Mouse (Mus musculus) liver, postnatal 0 days (tissue): ENCODE results near the gene Pwwp2a. TPM values are rescaled to one million over a fixed set of nuclear protein-coding genes. Genes with fewer than 3 reads are reported as not detected.

Experiments
- ATAC-seq: fragments of 200-750 bp; cut with Nextera tagmentation; 2 replicates; pipeline ENCODE4 v1.8.0; 2017; ENCODE audit warnings: mild to moderate bottlenecking, moderate library complexity
- DNase-seq: peaks from one replicate; pipeline ENCODE4 v3.0.0-alpha.2; 2016
- H3K27ac ChIP-seq: fragments of 300-500 bp; sonication (generic); 2 replicates; pipeline ENCODE4 v1.5.1; 2014; ENCODE audit warnings: antibody characterized with exemption, moderate library complexity, mild to moderate bottlenecking, low read depth
- H3K27me3 ChIP-seq: fragments of 300-500 bp; sonication (generic); 2 replicates; pipeline ENCODE4 v1.6.1; 2014; ENCODE audit warnings: low read length, control low read depth, mixed read lengths; ENCODE audit not compliant: insufficient read depth
- H3K36me3 ChIP-seq: fragments of 300-500 bp; sonication (generic); replicated peaks from 2 replicates; pipeline ENCODE4 v1.6.1; 2014; ENCODE audit warnings: mild to moderate bottlenecking, control low read depth, low read length, moderate library complexity, mixed read lengths; ENCODE audit not compliant: insufficient read depth
- H3K4me1 ChIP-seq: fragments of 300-500 bp; sonication (generic); 2 replicates; pipeline ENCODE4 v1.6.1; 2014; ENCODE audit warnings: antibody characterized with exemption, mild to moderate bottlenecking, control low read depth; ENCODE audit not compliant: insufficient read depth
- H3K4me2 ChIP-seq: fragments of 300-500 bp; sonication (generic); 2 replicates; pipeline ENCODE4 v1.6.1; 2014; ENCODE audit warnings: low read depth, mild to moderate bottlenecking, low read length, moderate library complexity, mixed read lengths
- H3K4me3 ChIP-seq: fragments of 300-500 bp; sonication (generic); 2 replicates; pipeline ENCODE4 v1.5.1; 2014; ENCODE audit warnings: low read depth, low read length
- H3K9ac ChIP-seq: fragments of 300-500 bp; sonication (generic); replicated peaks from 2 replicates; pipeline ENCODE4 v1.6.1; 2014; ENCODE audit warnings: mild to moderate bottlenecking, moderate library complexity
- H3K9me3 ChIP-seq: fragments of 300-500 bp; sonication (generic); 2 replicates; pipeline ENCODE4 v1.6.1; 2016; ENCODE audit warnings: mild to moderate bottlenecking, control low read depth, low read length, mixed read lengths
- CTCF ChIP-seq: sonication (generic); IDR thresholded peaks from 2 replicates; pipeline ENCODE4 v1.5.1; 2016; ENCODE audit warnings: antibody characterized with exemption, low read depth
- EP300 ChIP-seq: IDR thresholded peaks from 2 replicates; pipeline ENCODE4 v1.6.1; 2016; ENCODE audit warnings: antibody characterized with exemption, low read depth, mild to moderate bottlenecking
- WGBS: fragments of 180-500 bp; shearing (Covaris S2); extraction: QIAGEN DNeasy Blood & Tissue Kit; methylation state at CpG from one replicate; pipeline ENCODE4 v1.1.7; 2014; ENCODE audit not compliant: insufficient replicate concordance; 5-methylcytosine and 5-hydroxymethylcytosine counted together
- polyA plus RNA-seq: library from polyadenylated mRNA; unstranded; fragments of >200 nt; fragmentation: Nextera tagmentation; extraction: Ambion mirVana; gene quantifications from 2 replicates; pipeline ENCODE4 v1.2.1, GENCODE M21; 2015

The Pwwp2a gene
- polyA plus RNA-seq, 1 experiment from 2014 or later: 6.9 TPM

DNA sequence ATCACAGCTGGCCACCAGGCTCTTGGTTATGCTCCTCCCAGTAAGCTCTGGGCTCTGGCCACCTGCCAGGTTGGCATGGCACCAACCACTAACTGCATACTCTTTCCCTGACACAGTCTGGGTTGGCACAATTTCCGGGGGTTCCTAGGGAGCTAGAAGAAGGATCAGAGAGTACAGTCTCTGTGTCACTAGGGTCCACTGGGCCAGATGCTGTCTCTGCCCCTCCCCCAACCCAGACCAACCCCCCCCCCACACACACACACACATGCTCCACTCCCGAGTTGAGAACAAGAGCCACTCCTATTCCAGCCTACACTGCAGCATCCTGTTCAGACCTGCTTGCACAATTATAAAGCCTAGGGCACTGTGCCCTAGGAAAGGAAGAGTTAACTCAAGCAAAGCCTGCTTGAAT, 38.6 kb upstream of the Pwwp2a start:
- H3K4me1 ChIP-seq: peaks cover 5% of the 10 kb centered on the region; the same call in 1 of the 2 replicates
- no peaks in the 10 kb centered on the region for H3K27me3 ChIP-seq
- no peak overlapping the region for H3K27ac ChIP-seq
- DNase-seq: peak; percentile 65
- TF ChIP-seq CTCF: no peak
- no peak for TF ChIP-seq EP300
- H3K4me3 ChIP-seq: no peak overlapping the region
- peak; percentile 49; the same call in 1 of the 2 replicates for ATAC-seq
- no peaks in the 10 kb centered on the region for H3K9me3 ChIP-seq
- H3K9ac ChIP-seq: no peak overlapping the region
- no peaks in the 10 kb centered on the region for H3K36me3 ChIP-seq
- WGBS: 41% methylated on average over 2 of the region's 2 CpGs
- H3K4me2 ChIP-seq: no peak overlapping the region

- no peak overlapping the region for H3K9ac ChIP-seq
- H3K27me3 ChIP-seq: no peaks in the 10 kb centered on the region
- no peaks in the 10 kb centered on the region for H3K36me3 ChIP-seq
- TF ChIP-seq CTCF (peak; percentile 47), EP300 (no peak)
- DNase-seq (no peak), ATAC-seq (no peak)
- H3K4me2 ChIP-seq: no peak overlapping the region
- H3K4me3 ChIP-seq: no peak overlapping the region
- H3K9me3 ChIP-seq: no peaks in the 10 kb centered on the region
- 83% methylated on average over 3 of the region's 3 CpGs for WGBS
- H3K4me1 ChIP-seq: peaks cover 5% of the 10 kb centered on the region; the same call in 1 of the 2 replicates
- no peak overlapping the region for H3K27ac ChIP-seq
Observed at GRCm38 (mm10) chr11:43645286-43645685, 36.5 kb upstream of the Pwwp2a start.

GRCm38 (mm10) chr11:43653051-43653475, 28.7 kb upstream of the Pwwp2a start:
- Histone ChIP-seq H3K36me3 (no peaks in the 10 kb centered on the region), H3K27ac (peak overlapping the region; percentile 71), H3K4me3 (no peak overlapping the region), H3K9ac (no peak overlapping the region), H3K4me1 (no peaks in the 10 kb centered on the region), H3K27me3 (no peaks in the 10 kb centered on the region), H3K9me3 (no peaks in the 10 kb centered on the region), H3K4me2 (peak overlapping the region; percentile 42)
- ATAC-seq (peak; percentile 85), DNase-seq (peak; percentile 61)
- no peak for TF ChIP-seq EP300
- no peak for TF ChIP-seq CTCF
- 39% methylated on average over 14 of the region's 14 CpGs for WGBS

GRCm38 (mm10) chr11:43656464-43656863, 25.3 kb upstream of the Pwwp2a start:
- Histone ChIP-seq H3K4me1 (no peaks in the 10 kb centered on the region), H3K4me2 (0 out of 2 replicates have a peak overlapping the region, but pooled peaks have one; percentile 13), H3K27me3 (no peaks in the 10 kb centered on the region), H3K9ac (no peak overlapping the region), H3K27ac (no peak overlapping the region), H3K4me3 (no peak overlapping the region), H3K9me3 (0 out of 2 replicates have a peak, but pooled peaks cover 2% of the 10 kb centered on the region), H3K36me3 (no peaks in the 10 kb centered on the region)
- DNase-seq (no peak), ATAC-seq (no peak)
- TF ChIP-seq CTCF: no peak
- TF ChIP-seq EP300: no peak
- WGBS: 38% methylated on average over 10 of the region's 10 CpGs

- TF ChIP-seq EP300: no peak
- no peak for TF ChIP-seq CTCF
- Histone ChIP-seq H3K9ac (no peak overlapping the region), H3K36me3 (no peaks in the 10 kb centered on the region), H3K27me3 (no peaks in the 10 kb centered on the region), H3K4me3 (no peak overlapping the region), H3K4me1 (no peaks in the 10 kb centered on the region), H3K9me3 (0 out of 2 replicates have a peak, but pooled peaks cover 2% of the 10 kb centered on the region), H3K4me2 (no peak overlapping the region), H3K27ac (no peak overlapping the region)
- 81% methylated on average over 1 of the region's 1 CpGs for WGBS
- ATAC-seq: no peak
- no peak for DNase-seq
Observed at GRCm38 (mm10) chr11:43658010-43658409, 23.8 kb upstream of the Pwwp2a start.

- H3K9me3 ChIP-seq: no peaks in the 10 kb centered on the region
- no peak overlapping the region for H3K27ac ChIP-seq
- no peak overlapping the region for H3K4me2 ChIP-seq
- no peaks in the 10 kb centered on the region for H3K36me3 ChIP-seq
- no peak overlapping the region for H3K4me3 ChIP-seq
- no peak for DNase-seq
- H3K4me1 ChIP-seq: peaks cover 3% of the 10 kb centered on the region; the same call in 1 of the 2 replicates
- TF ChIP-seq CTCF: no peak
- 65% methylated on average over 19 of the region's 19 CpGs for WGBS
- ATAC-seq: no peak
- H3K27me3 ChIP-seq: no peaks in the 10 kb centered on the region
- no peak overlapping the region for H3K9ac ChIP-seq
Observed at GRCm38 (mm10) chr11:43667038-43667745, 14.6 kb upstream of the Pwwp2a start.
